Mouse (Mus musculus): ENCODE results near the gene Tbc1d1.
A peak's percentile ranks its signal among the peaks of the same experiment; 100 is the strongest.

Tbc1d1 gene

DNA sequence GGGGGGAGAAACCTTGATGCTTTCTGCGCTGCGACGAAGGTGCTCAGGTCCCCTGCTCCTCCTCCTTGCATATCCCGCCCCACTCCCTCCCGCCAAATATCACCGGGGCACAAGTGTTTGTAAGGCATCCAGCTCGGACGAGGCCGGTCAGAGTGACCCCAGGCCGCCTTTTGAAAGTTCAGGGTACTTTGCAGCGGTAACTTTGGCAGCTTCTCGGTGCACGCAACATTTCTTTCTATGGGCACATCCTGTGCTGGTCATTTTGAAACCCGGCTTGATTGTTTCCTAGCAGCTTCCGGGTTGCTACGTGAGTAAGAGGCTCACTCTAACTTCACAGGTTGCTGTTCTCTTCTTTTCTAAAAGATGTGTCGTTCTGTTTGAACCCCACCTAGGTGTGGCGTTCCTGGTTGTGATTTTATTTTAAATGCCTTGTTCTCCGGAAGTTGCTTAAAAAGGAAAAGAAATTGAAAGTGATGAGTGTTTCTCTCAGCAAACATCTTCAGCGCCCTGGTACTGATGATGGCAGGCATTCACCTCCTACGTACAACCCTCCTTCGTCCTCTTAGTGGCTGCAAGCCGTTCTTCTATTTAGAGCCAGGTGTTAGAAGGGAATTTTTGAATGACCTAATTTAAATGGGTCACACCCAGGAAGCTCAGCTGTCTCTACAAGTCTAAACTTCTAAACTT is 4.7 kb downstream of the Tbc1d1 start:
- no peak for DNase-seq (ENCODE audit: low spot score in 2 of 2)

DNA sequence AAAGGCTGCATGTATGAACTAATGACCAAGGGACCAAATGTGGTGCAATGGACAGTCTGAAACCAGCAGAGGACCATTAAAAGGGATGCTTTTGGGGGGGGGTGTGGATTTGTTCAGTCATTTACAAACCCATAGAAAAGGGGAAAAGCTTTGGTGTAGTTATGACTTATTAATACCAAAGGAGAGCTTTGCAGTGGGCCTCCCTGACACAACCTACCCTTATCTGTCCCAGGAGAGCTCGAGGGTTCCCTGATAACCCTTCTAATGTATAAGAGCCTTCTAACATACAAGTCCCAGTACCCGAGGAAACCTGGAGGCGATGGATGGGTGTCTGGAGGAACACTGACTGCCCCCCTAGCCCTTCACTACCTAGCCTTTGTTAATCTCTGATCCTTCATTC is 5.8 kb downstream of the Tbc1d1 start:
- DNase-seq (ENCODE audit: low spot score in 2 of 2) = no peak

DNA sequence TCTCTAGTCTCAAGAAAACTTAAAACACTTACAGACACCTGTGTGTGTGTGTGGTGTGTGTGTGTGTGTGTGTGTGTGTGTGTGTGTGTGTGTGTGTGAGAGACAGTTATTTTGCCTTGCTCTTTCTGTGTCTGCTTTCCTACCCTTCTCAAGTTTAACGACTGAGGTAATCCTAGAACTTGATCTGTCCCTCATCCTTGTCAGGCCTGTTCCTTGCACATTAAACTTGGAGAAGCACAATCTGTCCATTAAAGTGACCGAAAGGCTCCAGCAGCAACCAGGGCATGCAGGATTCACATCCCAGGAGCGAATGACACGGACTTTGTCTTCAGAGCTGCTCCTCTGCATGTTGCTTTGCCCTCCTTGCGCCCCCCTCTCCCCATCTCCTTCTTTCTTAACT is 6.5 kb downstream of the Tbc1d1 start:
- DNase-seq (ENCODE audit: low spot score in 2 of 2) = no peak

DNA sequence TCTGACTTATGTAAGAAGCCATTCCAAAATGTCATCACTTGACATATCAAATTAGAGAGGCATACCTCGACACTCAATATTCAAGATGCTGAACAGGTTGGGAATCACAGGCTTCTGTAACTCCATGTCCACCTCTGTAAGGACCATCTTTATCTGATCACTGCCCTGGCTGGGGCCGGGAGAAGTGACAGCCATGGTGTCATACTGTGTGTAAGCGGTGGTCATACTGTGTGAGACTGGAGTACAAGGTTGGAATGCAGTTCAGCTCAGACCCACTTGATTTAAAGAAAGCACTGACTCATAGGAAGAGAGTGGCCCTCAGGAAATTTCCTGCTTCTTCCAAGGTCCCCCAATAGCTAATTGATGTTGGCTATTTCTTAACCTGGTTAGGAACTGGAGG is 8.3 kb downstream of the Tbc1d1 start:
- no peak for DNase-seq (ENCODE audit: low spot score in 2 of 2)

DNA sequence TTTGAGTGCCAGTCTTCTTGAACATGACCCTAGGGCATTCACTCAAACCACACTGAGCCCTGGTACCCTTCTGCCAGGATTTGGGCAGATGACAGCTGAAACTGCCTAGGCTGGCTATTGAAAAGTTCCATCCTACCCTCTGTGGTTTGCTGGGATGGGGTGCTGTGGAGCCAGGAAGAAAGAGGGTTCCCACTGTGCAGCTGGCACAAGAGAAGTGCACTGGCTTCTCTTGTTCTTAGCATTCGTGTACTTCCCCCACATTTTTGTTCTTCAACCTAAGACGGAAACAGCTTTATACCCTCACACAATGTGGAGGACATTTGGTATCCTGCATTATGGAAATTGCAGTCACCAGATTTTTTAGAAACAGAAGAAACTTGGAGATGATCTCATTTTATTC is 9.7 kb downstream of the Tbc1d1 start:
- DNase-seq (ENCODE audit: low spot score in 2 of 2) = no peak

DNA sequence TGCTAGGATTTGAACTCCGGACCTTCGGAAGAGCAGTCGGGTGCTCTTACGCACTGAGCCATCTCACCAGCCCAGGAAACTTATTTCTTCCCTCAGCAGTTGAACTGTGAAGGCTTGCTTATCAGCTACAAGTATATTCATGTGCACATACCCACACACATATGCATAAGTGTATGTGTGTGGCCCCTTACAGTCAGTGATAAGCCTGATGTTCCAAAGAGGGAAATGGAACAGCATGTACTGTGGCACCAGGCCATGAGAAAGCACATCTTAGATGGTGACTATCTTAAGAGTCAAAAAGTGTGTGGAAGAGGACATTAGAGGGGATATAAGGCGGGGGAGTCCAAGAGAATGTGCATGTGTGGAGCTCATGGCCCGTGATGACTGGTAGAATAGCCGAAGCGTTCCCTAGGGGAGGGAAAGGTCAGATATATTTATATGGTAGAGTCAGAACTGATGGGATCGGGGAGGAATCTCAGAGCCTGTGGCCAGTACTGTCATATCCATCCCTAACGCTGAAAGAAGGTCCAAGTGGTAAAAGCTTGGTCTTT is 13.0 kb downstream of the Tbc1d1 start:
- no peak for DNase-seq (ENCODE audit: low spot score in 2 of 2)

DNA sequence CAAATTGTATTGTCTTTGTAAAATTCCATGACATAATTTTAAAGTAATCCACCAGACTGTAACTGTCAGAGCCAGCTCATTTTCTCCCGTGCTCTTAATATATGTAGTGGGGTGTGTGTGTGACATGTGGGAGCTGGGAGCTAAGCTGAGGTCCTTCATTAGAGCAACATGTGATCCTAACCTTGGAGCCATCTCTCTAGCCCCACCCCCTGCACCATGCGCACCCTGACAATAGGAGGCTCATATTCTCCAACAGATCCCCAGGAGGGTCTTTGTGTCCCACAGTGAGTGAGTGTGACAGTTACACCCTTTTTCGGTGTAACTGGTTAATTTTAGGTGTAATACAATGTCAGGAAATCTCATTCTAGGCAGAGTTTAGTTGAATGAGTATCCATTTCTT is 16.8 kb downstream of the Tbc1d1 start:
- DNase-seq (ENCODE audit: low spot score in 2 of 2) = no peak

DNA sequence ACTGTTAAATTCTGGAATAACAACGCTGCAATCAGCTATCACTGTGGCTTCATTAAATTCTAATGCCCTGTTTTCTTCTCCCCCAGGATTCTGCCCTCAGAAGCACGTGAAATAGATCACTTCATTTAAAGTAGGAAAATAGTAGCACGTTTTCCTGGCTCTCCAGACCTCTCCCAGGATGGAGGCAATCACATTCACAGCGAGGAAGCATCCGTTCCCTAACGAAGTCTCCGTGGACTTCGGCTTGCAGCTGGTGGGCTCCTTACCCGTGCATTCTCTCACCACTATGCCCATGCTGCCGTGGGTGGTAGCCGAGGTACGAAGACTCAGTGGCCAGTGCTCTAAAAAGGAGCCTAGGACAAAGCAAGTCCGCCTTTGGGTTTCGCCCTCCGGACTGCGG is 17.2 kb downstream of the Tbc1d1 start:
- no peak for DNase-seq (ENCODE audit: low spot score in 2 of 2)

DNA sequence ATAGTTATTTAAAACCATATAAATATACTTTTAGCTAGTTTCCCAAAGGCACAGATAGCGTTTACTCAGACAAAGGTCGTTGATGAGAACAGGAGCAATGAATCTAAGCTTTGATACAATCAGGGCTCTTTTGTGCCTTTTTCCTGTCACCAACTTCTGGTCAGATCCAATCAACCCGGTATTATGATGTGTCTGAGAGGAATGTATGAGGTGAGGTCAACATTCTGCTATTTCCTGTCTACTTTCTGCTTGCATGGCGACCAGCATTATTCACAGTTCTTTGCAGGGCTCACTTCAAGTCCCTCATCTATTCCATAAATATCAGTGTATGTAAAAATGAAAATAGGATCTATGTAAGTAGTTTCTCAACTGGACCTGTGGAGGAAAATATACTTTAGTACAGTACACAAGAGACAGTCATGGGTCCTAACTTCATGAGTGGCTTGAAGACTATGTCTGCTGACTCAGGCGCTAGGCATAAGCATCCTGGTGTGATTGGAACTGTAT is 18.4 kb downstream of the Tbc1d1 start:
- no peak for DNase-seq (ENCODE audit: low spot score in 2 of 2)

DNA sequence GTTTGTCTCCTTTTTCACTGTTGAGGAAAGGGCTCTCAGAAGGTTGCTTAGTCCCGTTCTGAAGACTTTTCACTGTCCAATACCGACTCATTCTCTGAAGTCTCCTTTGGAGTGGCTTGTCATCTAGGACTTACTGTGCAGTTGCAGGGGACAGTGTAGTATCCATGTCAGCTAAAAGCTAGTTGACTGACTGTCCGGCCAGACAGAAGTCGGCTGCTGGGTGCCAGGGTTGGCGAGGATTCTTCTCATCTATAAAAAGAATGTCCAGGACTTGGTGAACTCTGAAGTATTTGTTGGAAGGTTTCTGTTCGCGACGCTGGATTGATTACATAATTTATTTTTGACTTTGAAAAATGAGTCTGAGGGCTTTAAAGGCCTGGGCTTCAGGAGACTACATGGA is 24.4 kb downstream of the Tbc1d1 start:
- DNase-seq (ENCODE audit: low spot score in 2 of 2) = no peak

DNA sequence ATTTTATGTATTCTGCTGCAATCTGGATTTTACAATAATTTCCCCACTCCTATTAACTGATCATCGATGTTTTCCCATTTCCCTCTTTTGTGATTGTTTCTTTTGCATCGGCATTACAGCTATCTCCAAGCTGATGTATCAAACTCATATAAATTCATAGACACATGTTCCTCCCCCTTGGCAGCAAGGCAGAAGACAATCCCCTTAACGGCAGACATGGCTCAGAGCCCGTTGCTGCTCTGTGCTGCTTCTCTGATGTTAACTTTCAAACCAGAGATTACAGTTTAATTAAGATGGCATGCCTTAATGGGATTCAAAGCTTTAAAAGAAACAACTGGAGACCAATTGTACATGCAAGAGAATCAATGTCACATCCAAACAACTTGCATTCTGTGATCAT is 27.6 kb downstream of the Tbc1d1 start:
- no peak for DNase-seq (ENCODE audit: low spot score in 2 of 2)

DNA sequence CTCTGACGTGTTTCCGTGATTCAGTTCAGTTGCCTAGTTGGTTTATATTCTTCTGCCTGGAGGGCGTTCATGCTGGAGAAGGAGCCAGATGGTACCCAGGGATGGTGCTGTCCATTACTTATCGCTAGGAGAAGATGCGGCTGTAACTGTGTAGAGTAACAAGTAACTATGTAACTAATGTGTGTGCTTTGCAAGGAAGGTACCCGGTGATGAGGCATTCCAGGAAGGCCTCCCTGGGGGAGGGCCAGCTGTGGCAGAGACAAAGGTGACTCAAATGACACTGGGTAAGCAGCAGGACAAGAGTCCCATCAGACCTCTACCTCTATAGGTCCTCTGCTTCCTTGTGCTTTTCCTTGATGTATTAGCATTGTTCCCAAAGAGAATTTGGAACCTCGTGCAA is 29.2 kb downstream of the Tbc1d1 start:
- no peak for DNase-seq (ENCODE audit: low spot score in 2 of 2)

DNA sequence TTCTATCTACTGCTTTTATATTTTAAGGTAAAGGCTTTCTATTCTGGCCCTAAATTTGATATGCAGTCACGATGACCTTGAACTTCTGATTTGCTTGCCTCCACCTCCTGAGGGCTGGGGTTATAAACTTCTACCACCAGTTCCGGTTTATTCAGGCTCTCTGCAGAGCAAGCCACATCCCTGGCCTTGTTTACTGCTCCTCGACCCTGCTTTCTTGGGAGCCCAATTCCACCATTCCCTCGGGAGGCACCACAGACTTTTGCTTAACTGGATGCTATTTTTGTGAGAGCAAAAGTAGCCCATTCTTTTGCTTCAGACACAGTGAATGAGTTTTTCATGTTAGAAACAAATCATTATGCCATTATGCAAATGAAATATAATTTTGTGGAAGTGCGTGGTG is 30.5 kb downstream of the Tbc1d1 start:
- no peak for DNase-seq (ENCODE audit: low spot score in 2 of 2)

DNA sequence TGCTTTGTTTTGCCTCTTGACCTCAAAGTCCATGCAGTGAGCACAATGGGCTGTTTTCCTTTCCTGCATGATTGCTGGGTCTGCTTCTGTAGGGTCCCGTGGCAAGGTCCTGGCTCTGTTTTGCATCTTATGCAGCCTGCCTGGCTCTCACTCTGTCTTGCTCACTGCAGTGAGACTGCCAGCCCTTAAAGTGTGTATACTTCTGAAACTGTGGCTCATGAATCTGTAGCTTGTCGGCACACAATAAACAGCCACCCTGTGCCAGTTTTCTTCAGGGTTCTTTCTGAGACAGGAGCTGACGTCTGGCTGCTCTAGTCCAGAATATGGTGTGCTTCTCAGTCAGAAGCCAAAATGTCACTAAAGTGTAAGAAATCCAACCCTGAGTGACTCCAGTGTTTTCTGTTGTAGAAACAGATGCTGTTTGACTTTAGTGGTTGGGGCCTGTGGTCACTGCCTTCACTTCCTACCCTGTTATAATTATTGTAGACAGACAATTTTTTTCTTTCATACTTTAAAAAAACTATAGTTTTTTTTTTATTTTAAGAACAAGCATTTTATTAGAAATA is 32.1 kb downstream of the Tbc1d1 start:
- DNase-seq (ENCODE audit: low spot score in 2 of 2) = no peak

DNA sequence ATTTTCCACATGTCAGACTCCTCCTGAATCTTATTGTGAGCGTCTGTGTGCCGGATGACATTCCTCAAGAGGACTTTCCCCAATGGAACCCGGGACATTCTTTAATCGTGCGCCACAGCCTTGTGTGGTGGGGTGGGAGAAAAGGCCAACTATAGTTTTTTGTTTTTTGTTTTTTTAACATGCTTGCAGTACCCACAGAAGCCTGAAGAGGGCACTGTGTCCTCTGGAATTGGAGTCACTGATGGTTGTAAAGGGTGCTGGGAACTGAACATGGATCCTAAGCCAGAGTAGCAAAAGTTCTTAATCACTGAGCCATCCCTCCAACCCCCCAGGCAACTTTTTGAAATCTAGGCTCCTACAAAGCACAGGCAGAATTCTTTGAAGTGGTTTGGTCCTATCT is 34.8 kb downstream of the Tbc1d1 start:
- no peak for DNase-seq (ENCODE audit: low spot score in 2 of 2)

DNA sequence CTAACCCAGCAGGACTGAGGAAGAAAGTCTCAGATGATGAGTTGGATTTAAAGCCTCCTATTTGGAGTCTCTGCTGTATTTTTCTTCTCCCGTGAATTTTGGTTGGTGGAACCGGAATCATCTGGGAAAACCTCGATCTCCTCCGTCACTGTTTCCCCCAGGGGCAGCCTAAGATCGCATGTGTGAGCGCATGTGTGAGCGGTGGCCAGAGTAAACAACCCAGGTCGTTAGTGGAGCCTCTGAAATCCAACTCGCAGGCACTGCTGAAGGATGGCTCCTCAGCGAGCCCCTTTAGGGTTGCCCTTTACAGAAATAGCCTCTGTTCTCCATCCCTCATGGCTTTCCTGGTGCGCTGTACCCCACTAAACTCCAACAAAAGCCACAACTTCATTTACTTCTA is 37.2 kb downstream of the Tbc1d1 start:
- no peak for DNase-seq (ENCODE audit: low spot score in 2 of 2)

DNA sequence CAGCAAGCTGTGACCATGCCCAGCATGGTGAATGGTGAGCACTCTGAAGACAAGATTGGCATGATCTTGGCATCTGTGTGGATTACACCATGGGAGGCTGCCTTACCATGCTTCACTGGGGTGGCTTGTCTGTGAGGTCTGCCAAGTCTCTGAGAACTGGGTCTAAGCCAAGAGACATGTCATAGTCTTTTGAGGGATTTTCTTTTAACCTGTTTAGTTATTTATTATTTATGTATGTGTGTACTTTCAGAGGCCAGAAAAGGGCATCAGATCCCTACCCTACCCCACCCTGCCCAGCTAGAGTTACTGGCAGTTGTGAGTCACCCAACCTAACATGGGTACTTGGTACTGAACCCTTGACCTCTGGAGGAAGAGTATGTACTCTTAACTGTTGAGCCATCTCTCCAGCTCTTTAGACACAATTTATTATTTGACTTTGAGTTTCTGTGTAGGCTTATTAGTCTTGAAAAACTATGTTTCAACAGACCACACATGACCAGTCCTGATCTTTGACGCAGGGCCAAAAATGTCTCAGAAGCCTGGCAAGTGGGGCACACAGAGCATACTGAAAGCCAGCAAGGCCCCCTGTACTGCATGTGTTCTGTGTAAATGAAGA is 40.3 kb downstream of the Tbc1d1 start:
- peak in 1 of 2 experiments; percentile 51 for DNase-seq (ENCODE audit: low spot score in 2 of 2)

DNA sequence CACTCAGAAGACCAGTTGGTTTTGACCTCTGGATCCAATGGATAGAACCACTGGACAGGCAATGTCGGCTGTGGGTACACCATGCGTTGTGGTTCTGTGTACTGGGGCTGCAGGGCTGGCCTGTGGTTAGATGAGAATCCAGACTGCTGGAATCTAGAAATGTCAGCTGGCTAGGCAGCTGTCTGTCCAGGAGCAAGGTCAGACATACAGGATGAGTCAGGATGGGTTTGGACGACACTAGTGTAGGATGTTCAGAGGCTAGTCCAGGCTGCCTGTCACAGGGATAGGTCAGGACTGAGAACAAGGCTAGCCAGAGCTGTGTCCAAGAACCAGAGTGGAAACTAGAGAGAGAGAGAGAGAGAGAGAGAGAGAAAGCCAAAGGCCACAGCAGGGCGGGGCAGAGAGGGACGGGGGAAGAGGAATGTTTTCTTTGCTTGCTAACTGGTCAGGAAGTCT is 40.8 kb downstream of the Tbc1d1 start:
- DNase-seq (ENCODE audit: low spot score in 2 of 2) = no peak

DNA sequence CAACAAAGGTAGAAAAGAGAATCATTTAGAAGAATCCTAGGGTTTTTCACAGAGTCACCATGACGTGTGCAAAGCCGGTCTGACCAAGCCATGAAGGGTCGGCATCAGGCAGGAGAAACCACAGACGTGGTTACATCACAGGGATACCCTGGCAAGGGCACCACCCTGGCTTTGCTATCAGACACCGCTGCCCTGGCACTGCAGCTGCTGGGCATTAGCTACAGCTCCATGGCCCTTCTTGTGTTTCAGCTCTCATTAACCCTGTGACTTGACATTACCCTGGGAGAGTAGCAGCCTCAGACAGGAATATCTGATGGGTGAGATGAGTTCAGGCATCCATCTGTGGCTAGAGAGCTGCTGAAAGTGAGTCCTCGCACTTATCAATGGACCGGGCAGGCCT is 42.5 kb downstream of the Tbc1d1 start:
- no peak for DNase-seq (ENCODE audit: low spot score in 2 of 2)

DNA sequence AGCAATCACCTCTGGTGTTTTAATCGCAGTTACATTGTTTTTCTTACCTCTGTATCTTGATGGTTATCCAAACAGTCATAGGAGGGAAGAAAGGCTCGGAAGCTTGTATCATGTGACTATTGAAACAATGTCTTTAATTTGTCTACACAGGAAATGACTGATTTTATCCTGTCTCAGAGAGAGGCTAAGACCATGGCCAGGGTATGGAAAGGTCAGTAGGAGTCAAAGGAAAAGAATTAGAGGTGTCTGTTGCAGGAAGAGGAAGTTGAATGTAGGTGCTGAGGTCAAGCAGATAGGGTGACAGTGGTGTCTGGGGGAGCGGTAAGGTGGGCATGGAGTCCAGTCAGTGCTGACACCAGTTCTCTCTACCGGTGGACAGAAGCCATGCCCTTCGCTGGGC is 45.0 kb downstream of the Tbc1d1 start:
- no peak for DNase-seq (ENCODE audit: low spot score in 2 of 2)

DNA sequence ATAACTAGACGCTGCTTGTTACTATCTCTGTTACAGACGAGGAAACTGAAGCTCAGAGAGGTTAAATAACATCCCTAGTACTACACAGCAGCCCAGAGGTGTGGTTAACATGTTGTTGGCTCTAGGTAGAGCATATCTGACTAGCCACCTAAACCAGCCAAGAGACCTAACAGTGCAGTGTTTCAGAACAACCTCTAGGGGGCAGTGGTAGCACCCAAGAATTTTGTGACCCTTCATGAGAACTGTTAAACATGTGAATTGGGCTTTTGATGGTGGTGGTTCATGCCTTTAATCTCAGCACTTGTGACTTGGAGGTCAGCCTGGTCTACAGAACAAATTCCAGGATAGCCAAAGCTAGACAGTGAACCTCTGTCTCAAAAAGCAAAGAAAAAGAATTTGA is 46.2 kb downstream of the Tbc1d1 start:
- DNase-seq (ENCODE audit: low spot score in 2 of 2) = no peak

DNA sequence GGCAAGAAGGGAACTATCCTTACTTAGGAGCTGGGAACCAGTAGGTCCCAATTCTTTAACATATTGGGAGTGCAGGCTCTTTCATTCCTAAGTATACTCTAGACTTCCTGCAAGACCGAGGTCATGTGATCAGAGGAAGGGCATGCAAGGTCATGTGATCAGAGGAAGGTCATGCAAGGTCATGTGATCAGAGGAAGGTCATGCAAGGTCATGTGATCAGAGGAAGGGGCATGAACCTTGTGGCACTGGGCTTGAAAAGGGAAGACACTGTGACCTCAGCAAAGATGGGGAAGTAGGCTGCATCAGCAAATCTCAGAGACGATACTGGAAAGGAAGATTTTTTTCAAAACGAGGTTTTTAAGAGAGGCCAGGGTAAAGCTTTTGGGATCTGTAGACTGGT is 49.5 kb downstream of the Tbc1d1 start:
- DNase-seq (ENCODE audit: low spot score in 2 of 2) = no peak

DNA sequence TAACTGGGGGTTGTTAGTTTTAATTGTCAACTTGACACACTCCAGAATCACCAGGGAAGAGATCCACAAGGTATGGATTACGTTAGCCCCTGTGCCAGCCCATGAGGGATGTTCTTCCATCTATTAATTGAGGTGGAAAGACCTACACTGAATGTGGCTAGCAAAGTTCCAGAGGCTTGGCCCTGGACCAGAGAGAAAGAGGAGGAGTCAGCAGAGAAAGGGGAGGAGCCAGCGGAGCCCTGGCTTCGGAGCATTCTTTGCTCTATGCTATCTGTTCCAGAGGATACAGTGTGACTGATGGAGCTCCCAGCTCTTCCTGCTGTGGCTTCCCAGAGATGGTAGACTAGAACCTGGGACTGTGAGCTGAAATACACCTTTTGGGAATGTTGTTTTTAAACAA is 50.3 kb downstream of the Tbc1d1 start:
- no peak for DNase-seq (ENCODE audit: low spot score in 2 of 2)
